Mouse (Mus musculus) megakaryocyte progenitor cell, adult 5-6 weeks (primary cell): ENCODE results near the gene Pde2a. TPM values are rescaled to one million over a fixed set of nuclear protein-coding genes. Genes with fewer than 3 reads are reported as not detected.
A peak's percentile ranks its signal among the peaks of the same experiment; 100 is the strongest.

Experiments
- ATAC-seq: replicated peaks from 2 replicates; pipeline ENCODE4 v1.8.0; 2016; ENCODE audit warnings: mild to moderate bottlenecking, moderate TSS enrichment, inconsistent platforms; ENCODE audit not compliant: poor library complexity
- total RNA-seq, 2 experiments: library from RNA; stranded (forward) in 1 of 2; stranded (reverse) in 1 of 2; fragments of 157-497, 149-512 nt in 1 of 2; fragments of 200-1000 nt in 1 of 2; gene quantifications; 2 replicates each; pipeline versions ENCODE4 v1.2.3 to v1.2.4; 2015 to 2017

Pde2a gene
- 24.1 and 25.6 TPM in 2 replicates for total RNA-seq (2015)
- total RNA-seq (2017) = 30.8 and 30.9 TPM in 2 replicates

GRCm38 (mm10) chr7:101421529-101421928 lies at the start of gene Pde2a:
TSS of gene Pde2a (plus strand) at chr7:101421691.
- peak; percentile 71 for ATAC-seq

GRCm38 (mm10) chr7:101373082-101373481 lies 48.4 kb upstream of the Pde2a start:
- no peak for ATAC-seq

DNA sequence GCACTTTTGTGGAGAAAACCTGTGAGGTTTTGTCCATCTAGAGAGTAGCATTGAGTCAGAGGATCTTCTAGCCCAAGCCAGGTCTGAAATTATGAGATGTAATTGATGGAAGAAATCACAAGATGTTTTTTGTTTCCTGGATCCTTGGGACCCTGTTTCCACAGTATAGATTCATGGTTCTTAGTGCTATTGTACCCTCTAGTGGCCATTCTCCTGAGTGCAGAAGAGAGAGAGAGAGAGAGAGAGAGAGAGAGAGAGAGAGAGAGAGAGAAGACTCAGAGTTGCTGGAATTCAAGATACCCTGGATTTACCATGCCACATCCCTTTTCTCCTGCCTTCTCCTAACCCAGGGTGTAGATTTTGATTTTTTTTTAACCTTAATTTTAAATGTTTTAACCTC lies 47.3 kb upstream of the Pde2a start:
- ATAC-seq = peak; percentile 44

DNA sequence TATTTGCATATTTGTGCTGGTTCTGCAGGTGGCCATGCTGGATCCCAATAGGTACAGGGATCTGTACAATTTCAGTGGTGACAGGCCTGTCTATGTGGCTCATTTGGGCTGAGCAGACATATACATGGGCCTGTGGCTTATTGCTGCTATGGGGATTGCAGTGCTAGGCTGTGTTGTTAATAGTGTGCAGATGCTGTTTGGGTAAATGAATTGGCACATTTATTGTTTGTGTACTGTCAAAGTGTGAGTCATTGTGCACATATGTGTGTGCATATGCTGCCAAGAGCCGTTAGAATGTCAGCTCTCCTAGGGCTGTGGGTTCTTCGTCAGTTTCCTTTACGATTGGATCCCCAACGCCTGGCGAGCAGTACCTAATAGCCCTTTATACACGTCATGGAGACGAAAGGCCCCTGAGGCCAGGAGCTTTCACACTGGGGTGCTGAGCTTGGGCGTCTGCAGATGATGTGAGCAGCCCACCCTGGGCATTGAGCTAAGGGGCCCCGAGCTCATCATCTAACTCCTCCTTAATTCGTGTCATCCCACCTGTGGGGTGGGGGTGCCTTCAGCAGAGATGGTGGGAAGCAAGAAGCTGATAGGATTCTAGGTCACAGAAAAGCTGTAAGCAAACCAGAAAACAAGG lies 44.7 kb upstream of the Pde2a start:
- ATAC-seq = no peak

DNA sequence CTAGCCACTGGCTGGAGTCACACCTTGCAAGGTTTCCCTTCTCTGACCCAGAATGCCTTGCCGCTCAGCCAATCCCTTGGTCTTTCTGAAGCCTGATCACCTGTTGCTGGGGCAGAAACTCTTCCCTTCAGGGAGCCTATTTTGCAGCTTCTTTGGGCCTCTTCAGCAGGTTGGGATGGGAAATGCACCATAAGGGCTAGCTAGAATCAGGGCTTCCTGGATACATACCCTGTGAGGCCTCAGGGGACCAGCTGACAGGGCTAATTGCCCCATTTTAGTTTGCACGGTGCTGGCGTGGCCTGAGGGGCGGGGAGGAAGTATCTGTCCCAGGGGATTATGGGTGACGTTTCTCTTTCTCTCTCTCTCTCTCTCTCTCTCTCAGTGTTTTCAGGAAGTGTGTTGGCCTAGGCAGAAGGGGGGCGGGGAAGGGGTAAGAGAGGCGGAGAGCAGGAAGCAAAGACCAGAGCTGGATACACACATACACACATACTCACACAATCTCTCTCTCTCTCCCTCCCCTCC lies 43.7 kb upstream of the Pde2a start:
- ATAC-seq = peak; percentile 81

DNA sequence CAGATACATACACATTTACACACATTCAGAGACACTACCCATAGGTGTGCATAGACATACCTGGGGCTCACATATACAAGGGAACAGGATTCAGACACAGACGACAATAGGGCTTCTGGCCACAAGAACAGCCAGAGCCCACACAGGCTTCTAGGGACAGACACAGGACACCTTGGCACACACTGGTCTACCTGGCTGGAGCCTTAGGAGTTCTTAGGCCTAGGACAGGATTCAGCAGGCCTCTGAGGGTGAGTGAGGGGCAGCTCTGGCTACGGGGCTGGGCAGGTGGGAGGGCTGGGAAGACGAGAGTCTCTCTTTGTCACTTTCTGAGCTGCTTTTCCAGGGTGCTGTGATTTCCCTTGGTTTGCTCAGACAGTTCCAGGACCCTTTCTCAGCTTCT lies 43.2 kb upstream of the Pde2a start:
- ATAC-seq = no peak

DNA sequence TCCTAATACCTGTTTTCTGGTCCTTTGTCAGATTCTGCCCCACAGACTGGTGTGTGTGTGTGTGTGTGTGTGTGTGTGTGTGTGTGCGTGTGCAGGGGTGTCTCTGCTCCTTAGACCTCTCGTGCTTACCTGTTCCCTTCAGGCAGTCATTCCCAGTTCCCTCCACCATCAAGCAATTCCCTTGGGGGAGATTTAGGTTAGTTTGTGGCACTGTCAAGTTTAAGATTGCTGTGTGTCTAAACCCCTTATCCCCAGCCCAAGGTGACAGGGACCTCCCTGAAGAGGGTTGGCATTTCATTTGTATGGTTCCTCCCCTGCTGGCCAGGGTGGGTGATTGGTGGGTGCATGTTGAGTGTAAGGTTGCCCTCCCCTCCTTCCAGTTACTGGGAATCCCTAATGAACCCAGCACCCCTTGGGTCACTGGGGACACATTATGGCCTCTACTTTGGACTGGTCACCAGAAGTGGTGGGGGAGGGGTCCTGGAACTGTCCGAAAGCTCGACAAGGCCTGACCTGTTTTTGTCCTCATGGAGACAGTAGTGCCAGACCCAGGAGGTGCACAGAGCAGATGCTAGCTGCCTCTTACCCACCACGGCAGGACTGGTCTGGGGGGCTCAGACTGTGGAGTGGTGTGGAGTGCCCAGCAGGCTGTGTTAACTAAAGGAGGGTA lies 42.6 kb upstream of the Pde2a start:
- no peak for ATAC-seq

DNA sequence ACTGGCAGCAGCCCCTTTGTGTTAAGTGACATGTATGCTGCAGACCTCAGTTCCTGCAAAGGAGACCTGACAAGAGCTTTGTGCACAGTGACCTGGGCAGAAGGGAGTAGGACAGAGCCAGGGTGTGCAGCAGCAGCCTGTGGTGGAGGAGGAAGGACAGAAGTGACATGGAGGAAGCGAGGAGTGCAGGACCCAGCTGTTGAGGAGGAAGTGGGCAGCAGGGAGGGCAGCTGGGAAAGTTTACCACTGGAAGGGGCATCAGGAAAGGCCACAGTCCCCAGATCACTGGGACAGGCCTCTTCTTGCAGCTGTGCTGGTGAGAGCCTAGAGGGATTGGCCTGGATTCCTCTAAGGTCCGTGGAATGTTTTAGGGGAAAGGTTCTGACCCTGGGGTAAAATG lies 41.8 kb upstream of the Pde2a start:
- ATAC-seq = peak; percentile 29; the same call in 1 of the 2 replicates

DNA sequence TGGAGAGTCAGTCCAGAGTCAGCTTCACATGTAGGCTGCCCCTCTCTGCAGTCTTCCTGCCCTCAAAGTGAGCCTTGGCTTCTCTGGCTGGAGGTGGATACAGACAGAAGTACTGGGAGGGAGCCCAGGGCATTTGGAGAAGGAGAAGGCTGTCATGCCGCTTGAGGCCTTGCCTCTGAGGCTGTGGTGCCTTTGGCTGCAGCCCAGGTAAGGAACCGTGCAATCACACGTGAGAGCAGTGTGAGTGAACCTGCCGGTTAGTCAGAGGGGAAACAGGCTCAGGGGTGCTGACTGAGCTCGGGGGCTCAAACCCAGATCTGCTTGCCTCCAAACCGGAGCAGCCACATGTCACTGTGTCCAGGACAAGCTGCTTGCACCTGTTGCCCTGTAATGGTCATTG lies 40.0 kb upstream of the Pde2a start:
- ATAC-seq = no peak

DNA sequence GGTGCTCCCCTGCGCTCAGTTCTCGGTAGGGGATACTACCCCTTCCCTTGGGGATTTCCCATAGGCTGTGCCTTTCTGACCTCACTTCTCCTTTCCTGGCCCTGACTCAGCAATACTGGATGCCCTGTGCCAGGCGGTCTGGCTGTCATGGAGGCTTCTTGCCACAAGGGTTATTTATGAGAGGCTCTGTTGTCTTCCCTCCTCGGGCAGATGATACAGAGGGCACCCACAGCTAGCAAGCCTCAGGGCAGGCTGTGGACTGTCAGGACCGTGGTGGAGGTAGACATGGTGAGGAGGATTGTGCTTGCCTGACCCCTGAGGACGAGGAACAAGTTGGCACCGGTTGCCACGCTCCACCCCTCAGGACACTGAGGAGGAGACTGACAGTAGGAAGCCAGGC lies 39.1 kb upstream of the Pde2a start:
- peak; percentile 66 for ATAC-seq

DNA sequence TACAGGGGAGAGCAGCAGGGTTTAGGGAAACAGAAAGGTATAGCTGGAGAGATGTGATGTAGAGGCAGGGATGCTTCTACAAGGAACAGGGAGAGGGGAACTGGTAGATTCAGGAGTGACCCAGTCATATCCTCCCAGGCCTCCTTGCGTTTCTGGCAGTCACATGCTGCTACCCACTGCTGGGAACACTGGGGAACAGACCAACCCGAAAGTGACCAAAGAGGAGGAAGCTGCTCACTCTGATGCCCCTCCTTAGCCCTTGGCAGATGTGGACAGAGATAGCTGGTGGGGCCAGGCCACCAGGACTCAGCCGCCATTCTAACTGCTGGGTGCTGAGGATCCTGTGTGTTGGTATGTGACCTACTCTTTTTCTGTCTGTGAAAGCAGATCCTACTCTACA lies 37.7 kb upstream of the Pde2a start:
- peak; percentile 50 for ATAC-seq

DNA sequence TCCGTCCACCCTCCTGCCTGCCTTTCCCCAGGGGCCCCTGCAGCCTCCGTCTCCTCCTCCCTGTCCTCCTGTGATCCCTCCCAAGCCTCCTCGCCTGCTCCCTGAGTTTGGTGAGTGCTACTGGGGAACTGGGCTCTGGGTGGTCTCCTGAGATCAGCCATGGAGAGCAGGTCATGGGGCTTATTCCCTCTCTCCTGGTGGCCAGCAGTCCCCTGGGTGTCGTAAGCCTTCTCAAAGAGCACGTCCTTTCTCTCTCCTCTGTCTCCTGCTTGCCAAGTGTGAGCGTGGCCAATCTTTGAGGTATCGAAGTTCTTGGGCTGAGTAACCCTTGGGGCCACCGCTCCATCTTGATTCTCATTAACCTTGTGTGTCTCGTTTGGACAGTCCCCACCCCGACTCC lies 36.6 kb upstream of the Pde2a start:
- no peak for ATAC-seq

GRCm38 (mm10) chr7:101385331-101385733 lies 36.2 kb upstream of the Pde2a start:
- ATAC-seq = no peak

DNA sequence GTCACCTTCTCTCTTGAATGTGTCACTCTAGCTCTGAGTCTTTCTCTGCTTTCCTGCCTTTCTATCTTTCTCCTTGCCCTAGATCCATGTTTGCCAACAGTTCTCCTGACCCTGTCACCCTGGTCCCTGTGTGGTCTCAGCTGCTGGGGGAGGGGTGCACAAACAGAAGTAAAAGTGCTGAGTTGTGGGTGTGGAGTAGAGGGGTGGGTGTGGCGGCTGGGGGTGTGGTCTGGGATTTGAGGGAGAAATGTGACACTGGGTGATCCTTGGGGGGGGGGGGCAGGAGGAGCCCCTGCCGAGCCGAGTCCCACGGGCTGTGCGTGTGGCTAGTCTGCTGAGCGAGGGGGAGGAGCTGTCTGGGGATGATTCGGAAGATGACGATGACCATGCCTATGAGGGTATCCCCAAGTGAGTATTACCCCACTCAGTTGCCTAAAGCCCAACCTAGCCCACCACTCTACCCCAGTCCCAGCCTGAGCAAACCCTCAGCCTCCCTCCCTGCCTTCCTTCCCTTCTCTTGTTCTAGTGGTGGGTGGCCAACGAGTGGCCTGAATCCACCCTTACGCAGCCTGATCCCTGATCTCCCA lies 35.5 kb upstream of the Pde2a start:
- ATAC-seq = no peak

GRCm38 (mm10) chr7:101389256-101389655 lies 32.2 kb upstream of the Pde2a start:
- peak; percentile 43 for ATAC-seq

GRCm38 (mm10) chr7:101391909-101392479 lies 29.5 kb upstream of the Pde2a start:
- ATAC-seq = no peak

DNA sequence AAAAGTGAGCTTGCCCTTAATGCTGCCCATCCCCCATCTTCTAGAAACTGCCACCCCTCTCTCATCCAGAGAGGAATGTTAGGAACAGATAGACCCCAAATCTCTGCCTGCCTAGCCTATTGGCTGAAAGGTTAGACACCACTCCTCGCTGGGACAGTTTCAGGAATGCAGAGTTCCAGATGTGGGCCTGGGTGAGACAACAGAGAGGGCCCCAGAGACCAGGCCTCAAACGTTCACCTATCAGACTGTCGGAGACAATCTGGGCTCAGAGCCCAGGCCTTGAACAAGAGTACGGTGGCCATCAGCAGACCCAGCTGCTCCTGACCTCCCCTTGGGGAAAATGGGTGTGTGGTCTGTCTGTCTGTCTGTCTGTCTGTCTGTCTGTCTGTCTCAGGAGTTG lies 28.5 kb upstream of the Pde2a start:
- no peak for ATAC-seq

- ATAC-seq = no peak
These were observed 27.6 kb upstream of the Pde2a start for GRCm38 (mm10) chr7:101393694-101394504.

GRCm38 (mm10) chr7:101394569-101394968 lies 26.9 kb upstream of the Pde2a start:
- no peak for ATAC-seq

GRCm38 (mm10) chr7:101395471-101395870 lies 26.0 kb upstream of the Pde2a start:
- no peak for ATAC-seq

DNA sequence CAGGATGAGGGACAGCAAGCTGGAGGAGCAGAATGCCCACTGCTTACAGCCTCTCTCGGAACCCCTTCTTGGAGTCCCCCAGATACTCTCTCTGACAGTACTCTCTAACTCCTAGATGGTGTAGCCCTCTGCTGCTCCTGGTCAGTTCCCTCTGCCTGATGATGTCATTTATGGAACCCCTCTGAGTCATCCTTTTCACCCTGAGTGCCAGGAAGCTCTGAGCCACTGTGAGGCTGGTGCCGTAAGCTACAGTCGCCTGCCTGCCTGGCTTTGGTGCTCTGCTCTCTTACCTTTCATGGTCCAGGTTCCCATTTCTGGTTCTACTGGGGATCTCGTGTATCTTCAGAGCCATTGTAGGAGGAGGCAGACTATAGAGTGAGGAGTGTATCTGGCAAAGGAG lies 24.3 kb upstream of the Pde2a start:
- no peak for ATAC-seq
